Mouse (Mus musculus): ENCODE measurements at regions not wholly inside any gene's neighbourhood (a gene's known extent, or its start where the extent isn't known, plus 50 kb on each side); places are given as distances from the start of the nearest gene placed in this dataset.

GRCm38 (mm10) chr10:119006866-119007575, 137.0 kb upstream of the Dyrk2 start:
- ATAC-seq (replicated peaks; ENCODE audit: low FRiP score): no peak

GRCm38 (mm10) chr10:119005491-119005890, 135.5 kb upstream of the Dyrk2 start:
- H3K4me1 ChIP-seq: peaks cover under 1% of the 10 kb centered on the region; the same call in 1 of the 2 replicates
- no peak overlapping the region for H3K27ac ChIP-seq
- ATAC-seq (replicated peaks; ENCODE audit: low FRiP score): no peak
- no peak overlapping the region for H3K4me2 ChIP-seq
- no peaks in the 10 kb centered on the region for H3K36me3 ChIP-seq
- WGBS: 77% methylated on average over 8 of the region's 8 CpGs
- no peak overlapping the region for H3K4me3 ChIP-seq (replicated peaks)
- no peaks in the 10 kb centered on the region for H3K9me3 ChIP-seq (replicated peaks)
- no peaks in the 10 kb centered on the region for H3K27me3 ChIP-seq
- no peak overlapping the region for H3K9ac ChIP-seq

More at GRCm38 (mm10) chr10:119006866-119007575, 137.0 kb upstream of the Dyrk2 start:
- H3K4me3 ChIP-seq (replicated peaks): no peak overlapping the region
- H3K4me2 ChIP-seq: no peak overlapping the region
- WGBS: 80% methylated on average over 19 of the region's 19 CpGs
- no peak overlapping the region for H3K27ac ChIP-seq
- no peaks in the 10 kb centered on the region for H3K9me3 ChIP-seq (replicated peaks)
- no peaks in the 10 kb centered on the region for H3K27me3 ChIP-seq
- H3K9ac ChIP-seq: no peak overlapping the region
- no peaks in the 10 kb centered on the region for H3K36me3 ChIP-seq
- H3K4me1 ChIP-seq: peaks cover 13% of the 10 kb centered on the region

- Histone ChIP-seq H3K4me3 (replicated peaks) (no peak overlapping the region), H3K9me3 (replicated peaks) (no peaks in the 10 kb centered on the region), H3K36me3 (no peaks in the 10 kb centered on the region), H3K9ac (no peak overlapping the region), H3K27me3 (no peaks in the 10 kb centered on the region), H3K27ac (no peak overlapping the region), H3K4me2 (no peak overlapping the region), H3K4me1 (no peaks in the 10 kb centered on the region)
- ATAC-seq (replicated peaks; ENCODE audit: low FRiP score): no peak
- WGBS: 81% methylated on average over 11 of the region's 11 CpGs
These were observed 134.4 kb upstream of the Dyrk2 start for GRCm38 (mm10) chr10:119004426-119004825.

GRCm38 (mm10) chr10:119003839-119004238, 133.8 kb upstream of the Dyrk2 start:
- no peak for ATAC-seq (replicated peaks; ENCODE audit: low FRiP score)

GRCm38 (mm10) chr10:119003042-119003441, 133.0 kb upstream of the Dyrk2 start:
- H3K4me1 ChIP-seq: no peaks in the 10 kb centered on the region
- no peak overlapping the region for H3K27ac ChIP-seq
- 83% methylated on average over 2 of the region's 2 CpGs for WGBS
- H3K36me3 ChIP-seq: no peaks in the 10 kb centered on the region
- H3K9me3 ChIP-seq (replicated peaks): no peaks in the 10 kb centered on the region
- H3K4me2 ChIP-seq: no peak overlapping the region
- H3K4me3 ChIP-seq (replicated peaks): no peak overlapping the region
- H3K27me3 ChIP-seq: no peaks in the 10 kb centered on the region
- no peak overlapping the region for H3K9ac ChIP-seq
- ATAC-seq (replicated peaks; ENCODE audit: low FRiP score): no peak

More at GRCm38 (mm10) chr10:119003839-119004238, 133.8 kb upstream of the Dyrk2 start:
- no peak overlapping the region for H3K9ac ChIP-seq
- H3K9me3 ChIP-seq (replicated peaks): no peaks in the 10 kb centered on the region
- no peak overlapping the region for H3K27ac ChIP-seq
- H3K4me3 ChIP-seq (replicated peaks): no peak overlapping the region
- 56% methylated on average over 5 of the region's 5 CpGs for WGBS
- H3K27me3 ChIP-seq: no peaks in the 10 kb centered on the region
- H3K4me1 ChIP-seq: no peaks in the 10 kb centered on the region
- H3K4me2 ChIP-seq: no peak overlapping the region
- no peaks in the 10 kb centered on the region for H3K36me3 ChIP-seq

GRCm38 (mm10) chr10:119001895-119002294, 131.9 kb upstream of the Dyrk2 start:
- H3K27me3 ChIP-seq: no peaks in the 10 kb centered on the region
- no peaks in the 10 kb centered on the region for H3K4me1 ChIP-seq
- no peak overlapping the region for H3K4me2 ChIP-seq
- H3K9ac ChIP-seq: no peak overlapping the region
- H3K27ac ChIP-seq: no peak overlapping the region
- 88% methylated on average over 7 of the region's 7 CpGs for WGBS
- H3K36me3 ChIP-seq: no peaks in the 10 kb centered on the region
- H3K4me3 ChIP-seq (replicated peaks): no peak overlapping the region
- H3K9me3 ChIP-seq (replicated peaks): no peaks in the 10 kb centered on the region
- no peak for ATAC-seq (replicated peaks; ENCODE audit: low FRiP score)

- Histone ChIP-seq H3K27me3 (no peaks in the 10 kb centered on the region), H3K4me2 (no peak overlapping the region), H3K4me3 (replicated peaks) (no peak overlapping the region), H3K27ac (no peak overlapping the region), H3K36me3 (no peaks in the 10 kb centered on the region), H3K9ac (no peak overlapping the region), H3K4me1 (no peaks in the 10 kb centered on the region), H3K9me3 (replicated peaks) (no peaks in the 10 kb centered on the region)
- 86% methylated on average over 17 of the region's 17 CpGs for WGBS
- no peak for ATAC-seq (replicated peaks; ENCODE audit: low FRiP score)
These were observed 131.2 kb upstream of the Dyrk2 start for GRCm38 (mm10) chr10:119001000-119001780.

GRCm38 (mm10) chr10:118998966-118999365, 129.0 kb upstream of the Dyrk2 start:
- no peak overlapping the region for H3K27ac ChIP-seq
- H3K4me2 ChIP-seq: no peak overlapping the region
- no peaks in the 10 kb centered on the region for H3K9me3 ChIP-seq (replicated peaks)
- no peak overlapping the region for H3K4me3 ChIP-seq (replicated peaks)
- H3K9ac ChIP-seq: no peak overlapping the region
- no peaks in the 10 kb centered on the region for H3K4me1 ChIP-seq
- H3K36me3 ChIP-seq: no peaks in the 10 kb centered on the region
- 69% methylated on average over 6 of the region's 6 CpGs for WGBS
- ATAC-seq (replicated peaks; ENCODE audit: low FRiP score): no peak
- H3K27me3 ChIP-seq: no peaks in the 10 kb centered on the region

GRCm38 (mm10) chr10:118997034-118997433, 127.0 kb upstream of the Dyrk2 start:
- no peaks in the 10 kb centered on the region for H3K9me3 ChIP-seq (replicated peaks)
- no peaks in the 10 kb centered on the region for H3K4me1 ChIP-seq
- H3K36me3 ChIP-seq: no peaks in the 10 kb centered on the region
- no peak overlapping the region for H3K4me2 ChIP-seq
- WGBS: 93% methylated on average over 2 of the region's 2 CpGs
- H3K27ac ChIP-seq: no peak overlapping the region
- no peak overlapping the region for H3K9ac ChIP-seq
- no peak for ATAC-seq (replicated peaks; ENCODE audit: low FRiP score)
- no peak overlapping the region for H3K4me3 ChIP-seq (replicated peaks)
- no peaks in the 10 kb centered on the region for H3K27me3 ChIP-seq

- H3K4me3 ChIP-seq (replicated peaks): no peak overlapping the region
- no peak overlapping the region for H3K4me2 ChIP-seq
- H3K36me3 ChIP-seq: no peaks in the 10 kb centered on the region
- whole genome bisulfite sequencing: 56% methylated on average over 15 of the region's 15 CpGs
- no peak for ATAC-seq (replicated peaks; ENCODE audit: low FRiP score)
- H3K27me3 ChIP-seq: no peaks in the 10 kb centered on the region
- no peak overlapping the region for H3K27ac ChIP-seq
- H3K9me3 ChIP-seq (replicated peaks): no peaks in the 10 kb centered on the region
- H3K9ac ChIP-seq: no peak overlapping the region
- peaks cover 4% of the 10 kb centered on the region; the same call in 1 of the 2 replicates for H3K4me1 ChIP-seq
These were observed 124.0 kb upstream of the Dyrk2 start for GRCm38 (mm10) chr10:118993819-118994574.

GRCm38 (mm10) chr10:118991213-118991612, 121.2 kb upstream of the Dyrk2 start:
- H3K4me1 ChIP-seq: peaks cover 4% of the 10 kb centered on the region; the same call in 1 of the 2 replicates
- 48% methylated on average over 7 of the region's 7 CpGs for WGBS
- H3K9ac ChIP-seq: no peak overlapping the region
- no peak overlapping the region for H3K27ac ChIP-seq
- no peaks in the 10 kb centered on the region for H3K27me3 ChIP-seq
- no peak for ATAC-seq (replicated peaks; ENCODE audit: low FRiP score)
- H3K4me3 ChIP-seq (replicated peaks): no peak overlapping the region
- H3K4me2 ChIP-seq: no peak overlapping the region
- no peaks in the 10 kb centered on the region for H3K9me3 ChIP-seq (replicated peaks)
- no peaks in the 10 kb centered on the region for H3K36me3 ChIP-seq

GRCm38 (mm10) chr10:118990500-118990899, 120.5 kb upstream of the Dyrk2 start:
- Histone ChIP-seq H3K27ac (no peak overlapping the region), H3K36me3 (no peaks in the 10 kb centered on the region), H3K4me3 (replicated peaks) (no peak overlapping the region), H3K27me3 (no peaks in the 10 kb centered on the region), H3K9me3 (replicated peaks) (no peaks in the 10 kb centered on the region), H3K4me2 (no peak overlapping the region), H3K4me1 (peaks cover 4% of the 10 kb centered on the region; the same call in 1 of the 2 replicates), H3K9ac (no peak overlapping the region)
- ATAC-seq (replicated peaks; ENCODE audit: low FRiP score): no peak
- WGBS: 71% methylated on average over 6 of the region's 6 CpGs

All from kidney, embryonic 15.5 days (tissue).